Mouse (Mus musculus) lung, embryonic 14.5 days (tissue): ENCODE measurements at regions not wholly inside any gene's neighbourhood (a gene's known extent, or its start where the extent isn't known, plus 50 kb on each side); places are given as distances from the start of the nearest gene placed in this dataset.

Experiments
- ATAC-seq: fragments of 200-750 bp; cut with Nextera tagmentation; 2 replicates; pipeline ENCODE4 v1.8.0; 2017; ENCODE audit warnings: mild to moderate bottlenecking, moderate TSS enrichment, moderate library complexity; ENCODE audit not compliant: insufficient read depth
- DNase-seq: peaks from one replicate; pipeline ENCODE4 v3.0.0-alpha.2; 2015
- H3K27ac ChIP-seq: fragments of 300-500 bp; sonication (generic); 2 replicates; pipeline ENCODE4 v1.5.1; 2014; ENCODE audit warnings: low read depth, mild to moderate bottlenecking, moderate library complexity
- H3K27me3 ChIP-seq: fragments of 300-500 bp; sonication (generic); 2 replicates; pipeline ENCODE4 v1.6.1; 2014; ENCODE audit warnings: low read length, control low read depth; ENCODE audit not compliant: insufficient read depth
- H3K36me3 ChIP-seq: fragments of 300-500 bp; sonication (generic); 2 replicates; pipeline ENCODE4 v1.6.1; 2014; ENCODE audit warnings: control low read depth; ENCODE audit not compliant: insufficient read depth
- H3K4me1 ChIP-seq: fragments of 300-500 bp; sonication (generic); 2 replicates; pipeline ENCODE4 v1.6.1; 2014; ENCODE audit warnings: antibody characterized with exemption, control low read depth; ENCODE audit not compliant: insufficient read depth
- H3K4me2 ChIP-seq: fragments of 300-500 bp; sonication (generic); 2 replicates; pipeline ENCODE4 v1.6.1; 2014; ENCODE audit warnings: mild to moderate bottlenecking
- H3K4me3 ChIP-seq: fragments of 300-500 bp; sonication (generic); 2 replicates; pipeline ENCODE4 v1.5.1; 2014; ENCODE audit warnings: low read depth, low read length
- H3K9ac ChIP-seq: fragments of 300-500 bp; sonication (generic); 2 replicates; pipeline ENCODE4 v1.6.1; 2014
- H3K9me3 ChIP-seq: fragments of 300-500 bp; sonication (generic); 2 replicates; pipeline ENCODE4 v1.6.1; 2016; ENCODE audit warnings: low read depth, low read length, control low read depth
- CTCF ChIP-seq: IDR thresholded peaks from 2 replicates; pipeline ENCODE4 v1.5.1; 2016; ENCODE audit warnings: antibody characterized with exemption, low read depth
- WGBS: fragments of 180-500 bp; shearing (Covaris S2); extraction: QIAGEN DNeasy Blood & Tissue Kit; methylation state at CpG from one replicate; pipeline ENCODE4 v1.1.7; 2014; 5-methylcytosine and 5-hydroxymethylcytosine counted together

- Histone ChIP-seq H3K36me3 (no peaks in the 10 kb centered on the region), H3K4me2 (no peak overlapping the region), H3K4me1 (no peaks in the 10 kb centered on the region), H3K27me3 (no peaks in the 10 kb centered on the region), H3K27ac (no peak overlapping the region), H3K4me3 (no peak overlapping the region), H3K9me3 (no peaks in the 10 kb centered on the region), H3K9ac (no peak overlapping the region)
- WGBS = 59% methylated on average over 2 of the region's 2 CpGs
- DNase-seq = no peak
- no peak for TF ChIP-seq CTCF
- ATAC-seq = no peak
Measured at GRCm38 (mm10) chr7:62278492-62278891, 67.9 kb upstream of the Ndn start.

- Histone ChIP-seq H3K9ac (no peak overlapping the region), H3K27ac (no peak overlapping the region), H3K36me3 (no peaks in the 10 kb centered on the region), H3K4me3 (no peak overlapping the region), H3K9me3 (no peaks in the 10 kb centered on the region), H3K4me2 (no peak overlapping the region), H3K4me1 (no peaks in the 10 kb centered on the region), H3K27me3 (no peaks in the 10 kb centered on the region)
- DNase-seq = no peak
- ATAC-seq = no peak
- 72% methylated on average over 4 of the region's 4 CpGs for WGBS
- TF ChIP-seq CTCF = no peak
Measured at GRCm38 (mm10) chr7:62279022-62279421, 67.3 kb upstream of the Ndn start.
